Mouse (Mus musculus) embryonic facial prominence, embryonic 13.5 days (tissue): Measurements from ENCODE around the gene Ccdc157. TPM values are rescaled to one million over a fixed set of nuclear protein-coding genes. Genes with fewer than 3 reads are reported as not detected.
"Not testable (repeated sequence)": the region's sequence is repeated elsewhere in the genome, so short reads cannot be mapped to it uniquely, and the experiment has no call there.

Experiments used
- ATAC-seq: fragments of 200-750 bp; cut with Nextera tagmentation; 2 replicates; pipeline ENCODE4 v1.8.0; 2017; ENCODE audit warnings: low read depth; ENCODE audit not compliant: insufficient number of reproducible peaks, insufficient read depth, low FRiP score, low TSS enrichment
- H3K27ac ChIP-seq: fragments of 300-500 bp; sonication (generic); 2 replicates; pipeline ENCODE4 v1.5.1; 2015; ENCODE audit warnings: moderate library complexity, mild to moderate bottlenecking, inconsistent platforms
- H3K27me3 ChIP-seq: fragments of 300-500 bp; sonication (generic); 2 replicates; pipeline ENCODE4 v1.6.1; 2015; ENCODE audit warnings: mild to moderate bottlenecking, inconsistent platforms
- H3K36me3 ChIP-seq: fragments of 300-500 bp; sonication (generic); 2 replicates; pipeline ENCODE4 v1.6.1; 2015; ENCODE audit warnings: mild to moderate bottlenecking, inconsistent platforms
- H3K4me1 ChIP-seq: fragments of 300-500 bp; sonication (generic); 2 replicates; pipeline ENCODE4 v1.6.1; 2015; ENCODE audit warnings: inconsistent platforms
- H3K4me2 ChIP-seq: fragments of 300-500 bp; sonication (generic); 2 replicates; pipeline ENCODE4 v1.6.1; 2015; ENCODE audit warnings: moderate library complexity, mild to moderate bottlenecking, inconsistent platforms
- H3K4me3 ChIP-seq: fragments of 300-500 bp; sonication (generic); 2 replicates; pipeline ENCODE4 v1.5.1; 2015; ENCODE audit warnings: mild to moderate bottlenecking, inconsistent platforms
- H3K9ac ChIP-seq: fragments of 300-500 bp; sonication (generic); 2 replicates; pipeline ENCODE4 v1.6.1; 2015; ENCODE audit warnings: mild to moderate bottlenecking, inconsistent platforms
- H3K9me3 ChIP-seq: fragments of 300-500 bp; sonication (generic); 2 replicates; pipeline ENCODE4 v1.6.1; 2016; ENCODE audit warnings: inconsistent platforms
- WGBS: fragments of 180-500 bp; shearing (Covaris S2); methylation state at CpG from one replicate; pipeline ENCODE4 v1.1.7; 2015; ENCODE audit warnings: mixed read lengths; 5-methylcytosine and 5-hydroxymethylcytosine counted together
- polyA plus RNA-seq: library from polyadenylated mRNA; unstranded; fragments of >200 nt; fragmentation: Nextera tagmentation; extraction: Ambion mirVana; gene quantifications from 2 replicates; pipeline ENCODE4 v1.2.1, GENCODE M21; 2015

The Ccdc157 gene
- polyA plus RNA-seq, 1 experiment from 2014 or later = 8.2 TPM

DNA sequence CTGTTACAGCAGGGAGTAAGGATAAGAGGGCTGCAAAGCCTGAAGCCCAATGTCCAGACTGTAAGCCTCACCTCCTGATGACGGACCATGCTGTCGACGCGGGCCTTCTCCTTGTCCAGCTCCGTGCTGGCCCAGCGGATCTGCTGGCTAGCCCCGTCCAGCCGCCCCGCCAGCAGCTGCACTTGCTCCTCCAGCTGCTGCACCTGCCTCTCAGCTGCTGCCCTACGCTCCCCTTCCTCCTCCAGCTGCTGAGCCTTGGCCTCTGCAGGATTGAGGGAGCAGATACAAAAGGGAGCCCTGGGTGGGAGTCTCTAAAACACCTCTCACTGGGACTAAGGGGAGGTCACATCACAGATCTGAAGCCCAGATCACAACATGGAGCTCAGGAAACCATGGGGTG is 13.0 kb downstream of the Ccdc157 start:
- H3K36me3 ChIP-seq = peaks cover 62% of the 10 kb centered on the region
- H3K4me3 ChIP-seq = no peak overlapping the region
- WGBS = 82% methylated on average over 10 of the region's 10 CpGs
- ATAC-seq = no peak
- no peaks in the 10 kb centered on the region for H3K27me3 ChIP-seq
- H3K9me3 ChIP-seq = no peaks in the 10 kb centered on the region
- no peak overlapping the region for H3K27ac ChIP-seq
- no peak overlapping the region for H3K9ac ChIP-seq
- H3K4me1 ChIP-seq = no peaks in the 10 kb centered on the region
- no peak overlapping the region for H3K4me2 ChIP-seq

- 72% methylated on average over 6 of the region's 6 CpGs for WGBS
Measured at GRCm38 (mm10) chr11:4146381-4146780, 13.7 kb downstream of the Ccdc157 start.

DNA sequence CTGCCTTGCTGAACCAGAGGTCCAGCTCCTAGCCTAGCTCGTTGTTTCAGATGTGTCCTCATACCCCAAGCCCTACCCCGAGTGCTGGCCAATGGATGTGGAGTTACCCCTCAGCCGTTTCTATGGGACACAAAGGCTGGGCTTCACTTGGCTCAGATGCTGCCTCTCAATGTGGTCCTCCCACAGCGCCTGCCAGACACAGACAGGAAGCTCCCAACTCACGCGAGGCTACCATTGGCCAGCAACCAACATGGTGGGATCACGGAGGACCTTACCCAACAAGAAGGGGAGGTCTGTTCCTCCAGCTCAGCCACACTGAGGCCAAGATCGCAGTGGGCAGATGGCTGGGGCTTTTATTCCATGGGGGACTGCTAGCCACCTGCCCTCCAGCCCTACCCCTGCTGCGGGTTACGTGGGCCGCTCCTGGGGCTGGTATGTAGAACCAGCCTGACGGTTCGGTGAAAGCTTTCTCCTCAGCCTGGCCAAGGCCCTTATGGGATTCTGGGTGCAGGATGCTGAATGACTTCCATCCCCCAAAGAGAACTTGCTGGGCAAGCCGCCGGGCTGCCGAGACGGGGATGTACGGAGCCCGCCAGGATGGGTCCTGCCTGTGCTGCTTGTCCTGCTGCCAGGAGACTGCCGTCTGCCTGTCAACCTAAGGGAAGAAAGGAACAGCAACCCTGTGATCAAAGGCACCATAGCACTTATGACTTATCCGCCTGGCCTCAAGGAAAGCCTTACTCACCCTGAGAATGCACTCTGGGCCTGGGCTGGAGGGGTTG is 16.6 kb downstream of the Ccdc157 start:
- no peak overlapping the region for H3K9ac ChIP-seq

More at GRCm38 (mm10) chr11:4146381-4146780, 13.7 kb downstream of the Ccdc157 start:
- Histone ChIP-seq H3K4me3 (no peak overlapping the region), H3K4me1 (no peaks in the 10 kb centered on the region), H3K36me3 (peaks cover 67% of the 10 kb centered on the region), H3K27me3 (no peaks in the 10 kb centered on the region), H3K9me3 (no peaks in the 10 kb centered on the region), H3K27ac (no peak overlapping the region), H3K4me2 (no peak overlapping the region), H3K9ac (0 out of 2 replicates have a peak overlapping the region, but pooled peaks have one; percentile 11)
- ATAC-seq = no peak

DNA sequence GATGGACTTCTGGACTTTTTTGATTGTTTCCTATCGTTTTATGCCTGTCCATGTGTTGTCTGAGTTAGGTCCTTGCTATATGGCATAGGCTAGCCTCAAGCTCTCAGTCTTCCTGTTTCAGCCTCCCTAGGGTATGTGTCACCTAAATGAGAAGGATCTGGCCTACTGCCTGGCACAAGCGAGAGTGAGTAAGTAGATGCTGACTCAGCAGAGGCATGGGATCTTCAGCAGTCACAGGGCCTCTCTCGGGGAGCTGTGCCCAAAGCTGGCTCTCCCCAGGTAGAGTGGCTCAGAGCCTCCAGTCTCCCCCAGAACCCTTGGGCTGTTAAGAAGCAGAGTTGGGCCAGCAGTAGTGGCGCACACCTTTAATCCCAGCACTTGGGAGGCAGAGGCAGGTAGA is 17.7 kb downstream of the Ccdc157 start:
- H3K9me3 ChIP-seq = no peaks in the 10 kb centered on the region
- H3K9ac ChIP-seq = no peak overlapping the region
- H3K4me3 ChIP-seq = no peak overlapping the region
- no peak for ATAC-seq
- H3K4me1 ChIP-seq = no peaks in the 10 kb centered on the region
- H3K27me3 ChIP-seq = no peaks in the 10 kb centered on the region
- no peak overlapping the region for H3K4me2 ChIP-seq
- 85% methylated on average over 4 of the region's 4 CpGs for WGBS
- no peak overlapping the region for H3K27ac ChIP-seq
- H3K36me3 ChIP-seq = peaks cover 78% of the 10 kb centered on the region

More for the DNA sequence above, 16.6 kb downstream of the Ccdc157 start:
- Histone ChIP-seq H3K4me1 (no peaks in the 10 kb centered on the region), H3K9me3 (no peaks in the 10 kb centered on the region), H3K4me3 (no peak overlapping the region), H3K4me2 (no peak overlapping the region), H3K27ac (no peak overlapping the region), H3K36me3 (peaks cover 79% of the 10 kb centered on the region), H3K27me3 (no peaks in the 10 kb centered on the region)
- 91% methylated on average over 21 of the region's 21 CpGs for WGBS
- no peak for ATAC-seq

DNA sequence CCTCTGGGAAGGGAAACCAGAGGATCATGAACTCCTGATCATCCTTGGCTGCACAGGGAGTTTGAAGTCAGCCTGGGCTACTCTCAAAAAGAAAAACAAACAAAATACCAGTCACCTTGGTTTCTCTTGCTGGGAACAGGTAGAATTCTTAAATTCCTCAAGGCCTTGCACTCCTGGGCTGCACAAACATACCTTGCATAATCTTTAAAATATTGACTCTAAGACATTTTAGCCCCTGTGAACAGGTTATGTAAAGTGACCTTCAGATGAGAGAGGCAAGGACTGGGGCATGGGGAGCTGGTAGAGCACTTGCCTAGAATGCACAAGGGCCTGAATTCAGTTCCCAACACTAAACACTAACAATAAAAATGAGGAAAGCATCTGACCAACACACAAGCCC is 18.6 kb downstream of the Ccdc157 start:
- Histone ChIP-seq H3K4me1 (peaks cover 8% of the 10 kb centered on the region), H3K9me3 (no peaks in the 10 kb centered on the region), H3K27ac (no peak overlapping the region), H3K9ac (no peak overlapping the region), H3K36me3 (peaks cover 83% of the 10 kb centered on the region), H3K4me3 (no peak overlapping the region), H3K4me2 (no peak overlapping the region), H3K27me3 (no peaks in the 10 kb centered on the region)
- ATAC-seq = no peak

GRCm38 (mm10) chr11:4138964-4139363 is 21.1 kb downstream of the Ccdc157 start:
- H3K4me3 ChIP-seq = no peak overlapping the region
- no peak for ATAC-seq
- no peaks in the 10 kb centered on the region for H3K27me3 ChIP-seq
- H3K4me1 ChIP-seq = peaks cover 20% of the 10 kb centered on the region
- H3K9ac ChIP-seq = no peak overlapping the region
- no peaks in the 10 kb centered on the region for H3K9me3 ChIP-seq
- no peak overlapping the region for H3K27ac ChIP-seq
- H3K36me3 ChIP-seq = peaks cover 73% of the 10 kb centered on the region
- no peak overlapping the region for H3K4me2 ChIP-seq
- 78% methylated on average over 2 of the region's 2 CpGs for WGBS

- Histone ChIP-seq H3K36me3 (peaks cover 36% of the 10 kb centered on the region), H3K4me3 (peak within 1 kb of the TSS; percentile 83), H3K27me3 (no peaks in the 10 kb centered on the region), H3K9me3 (no peaks in the 10 kb centered on the region), H3K9ac (peak within 1 kb of the TSS; percentile 97), H3K27ac (peak within 1 kb of the TSS; percentile 83), H3K4me1 (peaks cover 20% of the 10 kb centered on the region), H3K4me2 (peak within 1 kb of the TSS; percentile 82)
- ATAC-seq = peak; percentile 79
- WGBS = 2% methylated on average over 66 of the region's 66 CpGs
Measured at GRCm38 (mm10) chr11:4134986-4135935, 24.8 kb downstream of the Ccdc157 start, which contains the start of gene Rnf215. Gene Rnf215, plus strand, starts transcription at chr11:4135202.

GRCm38 (mm10) chr11:4134400-4134799 is 25.7 kb downstream of the Ccdc157 start:
- peaks cover 20% of the 10 kb centered on the region for H3K4me1 ChIP-seq
- H3K9ac ChIP-seq = peak overlapping the region; percentile 97; the same call in 1 of the 2 replicates
- no peaks in the 10 kb centered on the region for H3K9me3 ChIP-seq
- WGBS = 51% methylated on average over 6 of the region's 6 CpGs
- H3K4me2 ChIP-seq = peak overlapping the region; percentile 82
- H3K27ac ChIP-seq = no peak overlapping the region
- peak overlapping the region; percentile 83; the same call in 1 of the 2 replicates for H3K4me3 ChIP-seq
- no peak for ATAC-seq
- H3K36me3 ChIP-seq = peaks cover 28% of the 10 kb centered on the region
- H3K27me3 ChIP-seq = no peaks in the 10 kb centered on the region

DNA sequence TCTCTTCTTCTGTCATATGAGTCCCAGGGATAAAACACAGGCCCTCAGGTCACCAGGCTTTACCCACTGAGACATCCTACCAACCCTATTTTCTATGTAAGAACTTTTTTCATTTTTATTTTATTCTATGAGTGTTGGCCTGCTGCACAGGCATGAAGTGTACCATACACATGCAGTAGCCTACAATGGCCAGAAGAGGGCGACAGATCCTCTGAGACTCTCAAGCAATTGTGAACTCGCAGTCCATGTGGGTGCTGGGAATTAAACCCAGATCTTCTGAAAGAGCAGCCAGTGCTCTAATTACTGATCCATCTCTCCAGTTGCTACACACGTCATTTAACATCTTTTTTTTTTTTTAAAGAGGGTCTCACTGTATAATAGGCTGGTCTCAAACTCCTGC is 26.6 kb downstream of the Ccdc157 start:
- Histone ChIP-seq H3K9ac (no peak overlapping the region), H3K9me3 (no peaks in the 10 kb centered on the region), H3K4me2 (no peak overlapping the region), H3K4me3 (no peak overlapping the region), H3K27me3 (no peaks in the 10 kb centered on the region), H3K27ac (no peak overlapping the region), H3K4me1 (peaks cover 20% of the 10 kb centered on the region), H3K36me3 (peaks cover 20% of the 10 kb centered on the region)
- ATAC-seq = no peak
- 58% methylated on average over 3 of the region's 3 CpGs for WGBS

GRCm38 (mm10) chr11:4128461-4128860 is 31.6 kb downstream of the Ccdc157 start:
- H3K27ac ChIP-seq, H3K4me2 ChIP-seq, ATAC-seq, H3K4me1 ChIP-seq, H3K4me3 ChIP-seq, H3K27me3 ChIP-seq, H3K36me3 ChIP-seq, H3K9ac ChIP-seq: not testable (repeated sequence)
- 92% methylated on average over 4 of the region's 4 CpGs for WGBS
- H3K9me3 ChIP-seq = peaks cover 15% of the 10 kb centered on the region; the same call in 1 of the 2 replicates

GRCm38 (mm10) chr11:4127059-4127458 is 33.0 kb downstream of the Ccdc157 start:
- ATAC-seq = no peak
- Histone ChIP-seq H3K9ac (no peak overlapping the region), H3K9me3 (peaks cover 15% of the 10 kb centered on the region; the same call in 1 of the 2 replicates), H3K36me3 (no peaks in the 10 kb centered on the region), H3K4me2 (no peak overlapping the region), H3K27ac (no peak overlapping the region), H3K4me1 (no peaks in the 10 kb centered on the region), H3K27me3 (no peaks in the 10 kb centered on the region), H3K4me3 (no peak overlapping the region)
- 83% methylated on average over 1 of the region's 1 CpGs for WGBS
